Mouse (Mus musculus) erythroblast, embryonic 14.5 days (primary cell): Measurements from ENCODE around the gene Clca1.

ENCODE experiments used
- GATA1 ChIP-seq: IDR thresholded peaks from 2 replicates; pipeline ENCODE4 v1.6.1; 2012; ENCODE audit warnings: low read length, inconsistent platforms, mixed read lengths
- TAL1 ChIP-seq: IDR thresholded peaks from 3 replicates; pipeline ENCODE4 v1.6.1; 2012; ENCODE audit warnings: low read length, inconsistent platforms, mixed read lengths

DNA sequence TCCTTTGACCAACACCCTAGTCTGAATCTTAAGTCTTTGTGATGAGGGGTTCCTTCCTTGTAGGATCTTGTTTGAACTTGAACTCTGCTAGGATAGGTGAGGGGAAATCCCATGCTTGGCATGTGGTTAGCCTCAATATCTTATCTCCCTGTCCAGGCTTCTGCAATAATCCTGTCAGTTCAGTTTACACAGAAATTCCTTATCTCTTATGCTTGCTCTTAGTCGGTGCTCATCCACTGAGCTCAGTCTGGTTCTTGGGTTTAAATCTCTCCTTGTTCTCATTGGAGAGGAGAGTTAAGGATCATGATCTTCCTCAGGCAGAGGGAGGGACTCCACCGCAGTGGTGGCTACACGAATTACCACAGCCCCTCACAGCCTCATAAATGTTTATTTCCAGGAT, 17.2 kb upstream of the Clca1 start:
- TF ChIP-seq GATA1, result no peak
- TF ChIP-seq TAL1, result no peak
